In genomic region chr12:86770261-86770670, GRCm38 (mm10) we compare ENCODE assay signal across 10 mouse cellular contexts. TPM values are rescaled to one million over a fixed set of nuclear protein-coding genes. Genes with fewer than 3 reads are reported as not detected.
A peak's percentile ranks its signal among the peaks of the same experiment; 100 is the strongest.
DNase-seq lines count a peak whose midpoint lies in the region; ATAC-seq and TF ChIP-seq lines count a peak whose summit lies in the region.
"Had no signal": no experiment of that assay in that cellular context is flagged by ENCODE, and none has a peak within 500 bp of the region (broad histone marks: within the 10 kb centered on the region; RNA-seq: fewer than 3 reads in every experiment).

No protein-coding gene starts in this region.

- H3K4me3 ChIP-seq in embryonic facial prominence, embryonic 15.5 days (replicated peaks), result no peak overlapping the region
- no peak overlapping the region for H3K4me3 ChIP-seq in heart, postnatal 0 days (ENCODE audit: low read depth, low read length)
- H3K4me3 ChIP-seq: megakaryocyte, embryonic 14.5 days had no signal

- no peak overlapping the region for H3K9ac ChIP-seq in embryonic facial prominence, embryonic 15.5 days
- no peak overlapping the region for H3K9ac ChIP-seq in heart, postnatal 0 days (replicated peaks; ENCODE audit: low read depth, low read length)

- POLR2A ChIA-PET in Patski (lab: Charles Lee), result interaction anchor here (1.3 to 1.4 kb wide), 2 partner anchors 20 to 176 kb away, joined by 3 to 4 read pairs; no protein-coding TSS in a partner anchor

- 15% methylated on average over 4 of the region's 4 CpGs for WGBS in embryonic facial prominence, embryonic 15.5 days
- WGBS in heart, postnatal 0 days, result 6% methylated on average over 4 of the region's 4 CpGs

- CTCF ChIA-PET in Patski (lab: Charles Lee), result interaction anchor here (0.8 to 5.3 kb wide), 14 partner anchors 9 to 283 kb away, joined by 3 to 26 read pairs (median 4); no protein-coding TSS in a partner anchor

- intact Hi-C loops in left cerebral cortex, postnatal 4 days (cut with DNase I), result loop anchor here (5.0 kb wide), 1 partner anchor 177 kb away; the partner anchor contains the start of gene Cipc

- H3K4me2 ChIP-seq in embryonic facial prominence, embryonic 15.5 days (replicated peaks), result no peak overlapping the region
- H3K4me2 ChIP-seq in heart, postnatal 0 days (ENCODE audit: low read depth, low read length), result no peak overlapping the region

- in situ Hi-C loops in Patski (cut with MboI; ENCODE audit: low pct_unique_long_range_greater_than_20kb), result loop anchor here (5.0 kb wide), 2 partner anchors 137 to 172 kb away; no protein-coding TSS in a partner anchor

- no peak for TF ChIP-seq CTCF in Patski (IDR thresholded peaks at IDR 0.05)
- no peak for TF ChIP-seq CTCF in heart, postnatal 0 days (IDR thresholded peaks at IDR 0.05; ENCODE audit: low read depth)

- no peaks in the 10 kb centered on the region for H3K27me3 ChIP-seq in Patski
- H3K27me3 ChIP-seq in embryonic facial prominence, embryonic 15.5 days, result no peaks in the 10 kb centered on the region
- no peaks in the 10 kb centered on the region for H3K27me3 ChIP-seq in heart, postnatal 0 days (ENCODE audit: control insufficient read depth, insufficient read depth, low read length)

- no peaks in the 10 kb centered on the region for H3K9me3 ChIP-seq in embryonic facial prominence, embryonic 15.5 days (replicated peaks)
- no peaks in the 10 kb centered on the region for H3K9me3 ChIP-seq in heart, postnatal 0 days (replicated peaks; ENCODE audit: control insufficient read depth, low read length)

- peak overlapping the region; percentile 81 for H3K27ac ChIP-seq in embryonic facial prominence, embryonic 15.5 days (replicated peaks)
- peak overlapping the region; percentile 75 for H3K27ac ChIP-seq in heart, postnatal 0 days (ENCODE audit: low read depth)

- TF ChIP-seq EP300 in heart, postnatal 0 days (IDR thresholded peaks at IDR 0.05; ENCODE audit: low read depth), result peak; percentile 88; the same call in 1 of the 2 replicates

- peak; percentile 61 for ATAC-seq in Patski
- ATAC-seq in embryonic facial prominence, embryonic 15.5 days (ENCODE audit: insufficient number of reproducible peaks, low FRiP score, low TSS enrichment, low read depth), result peak; percentile 49; the same call in 1 of the 2 replicates
- peak; percentile 69 for ATAC-seq in heart, postnatal 0 days (ENCODE audit: insufficient read depth, low read depth)

- DNase-seq in frontal cortex, postnatal 36 days (ENCODE audit: low spot score in 2 of 2), result peak; percentile 26 to 42
- no peak for DNase-seq in frontal cortex, postnatal 25 days (ENCODE audit: low spot score in 2 of 2)
- no peak for DNase-seq in Patski (ENCODE audit: low read depth, low spot score)
- peak; percentile 80 for DNase-seq in heart, postnatal 0 days (ENCODE audit: low spot score)
- peak; percentile 69 for DNase-seq in left cerebral cortex, postnatal 4 days
- DNase-seq in right cerebral cortex, postnatal 14 days, result peak; percentile 46
- DNase-seq in yolk sac, embryonic 10.5 days (ENCODE audit: low spot score), result no peak

- peaks cover 39% of the 10 kb centered on the region for H3K4me1 ChIP-seq in embryonic facial prominence, embryonic 15.5 days
- H3K4me1 ChIP-seq in heart, postnatal 0 days (ENCODE audit: control insufficient read depth, insufficient read depth), result peaks cover 20% of the 10 kb centered on the region

- H3K36me3 ChIP-seq in embryonic facial prominence, embryonic 15.5 days, result no peaks in the 10 kb centered on the region
- H3K36me3 ChIP-seq in heart, postnatal 0 days (replicated peaks; ENCODE audit: control insufficient read depth, insufficient read depth, low read length), result no peaks in the 10 kb centered on the region

RNA-seq across cellular contexts. Expression of gene Lrrc74a, which starts 36.1 kb away (rescaled TPM):
- not detected for polyA plus RNA-seq in Patski (2021)
- not detected in 2 replicates for polyA plus RNA-seq in embryonic facial prominence, embryonic 15.5 days (2015; fragmentation: Nextera tagmentation; extraction: Ambion mirVana)
- total RNA-seq in heart, postnatal 0 days (2014; rRNA removed; ENCODE audit: low replicate concordance), result not detected in 2 replicates
- not detected in 2 replicates for polyA plus RNA-seq in heart, postnatal 0 days (2015; fragmentation: Nextera tagmentation; extraction: Ambion mirVana)
- total RNA-seq in left cerebral cortex, postnatal 4 days (2021), result not detected
- polyA plus RNA-seq: C2C12 had no signal

RNA-seq across cellular contexts. Expression of gene Angel1, which starts 44.0 kb away (rescaled TPM):
- polyA plus RNA-seq in Patski (2021), result 4.9 TPM
- polyA plus RNA-seq in embryonic facial prominence, embryonic 15.5 days (2015; fragmentation: Nextera tagmentation; extraction: Ambion mirVana), result 12.1 and 12.4 TPM in 2 replicates
- 2.2 and 4.4 TPM in 2 replicates for total RNA-seq in heart, postnatal 0 days (2014; rRNA removed; ENCODE audit: low replicate concordance)
- polyA plus RNA-seq in heart, postnatal 0 days (2015; fragmentation: Nextera tagmentation; extraction: Ambion mirVana), result 4.4 and 4.7 TPM in 2 replicates
- 1 to 10 TPM; 7.9 to 9.8 TPM for total RNA-seq in left cerebral cortex, postnatal 4 days (2021)

Comparison
In these comparisons a context has a peak if more than half of its experiments do, and no peak if none do; other contexts are left out.
1. DNase-seq: peak in frontal cortex, postnatal 36 days (2 of 2), heart, postnatal 0 days (single experiment), left cerebral cortex, postnatal 4 days (single experiment) and right cerebral cortex, postnatal 14 days (single experiment); none in frontal cortex, postnatal 25 days (0 of 2), Patski (single experiment) and yolk sac, embryonic 10.5 days (single experiment).
2. Peak in every context shown above with its lines, with median percentiles within 50 percentile points of each other: ATAC-seq.